Mouse (Mus musculus): Measurements from ENCODE around the gene Clcnka. TPM values are rescaled to one million over a fixed set of nuclear protein-coding genes. Genes with fewer than 3 reads are reported as not detected.
A peak's percentile ranks its signal among the peaks of the same experiment; 100 is the strongest.

The Clcnka gene
- polyA plus RNA-seq, 1 experiment from 2014 or later: not detected

GRCm38 (mm10) chr4:141429381-141429780 is 30.9 kb upstream of the Clcnka start:
- no peak overlapping the region for H3K4me2 ChIP-seq (replicated peaks; ENCODE audit: low read depth)
- no peak for ATAC-seq
- no peaks in the 10 kb centered on the region for H3K27me3 ChIP-seq (replicated peaks; ENCODE audit: control insufficient read depth, insufficient read depth, low read length)
- no peaks in the 10 kb centered on the region for H3K36me3 ChIP-seq (ENCODE audit: control insufficient read depth, insufficient read depth)
- H3K9ac ChIP-seq (ENCODE audit: low read depth, low read length): no peak overlapping the region
- WGBS: 84% methylated on average over 6 of the region's 6 CpGs
- H3K4me3 ChIP-seq (ENCODE audit: low read depth, low read length): no peak overlapping the region
- no peak overlapping the region for H3K27ac ChIP-seq (ENCODE audit: low read depth, low read length)
- peaks cover 8% of the 10 kb centered on the region; the same call in 1 of the 2 replicates for H3K4me1 ChIP-seq (replicated peaks; ENCODE audit: control insufficient read depth, insufficient read depth, low read length)
- H3K9me3 ChIP-seq (ENCODE audit: control insufficient read depth): no peaks in the 10 kb centered on the region
- no peak for TF ChIP-seq CTCF (IDR thresholded peaks at IDR 0.05; ENCODE audit: low read depth)

GRCm38 (mm10) chr4:141427921-141428320 is 29.4 kb upstream of the Clcnka start:
- 92% methylated on average over 13 of the region's 13 CpGs for WGBS
- no peak overlapping the region for H3K4me3 ChIP-seq (ENCODE audit: low read depth, low read length)
- no peaks in the 10 kb centered on the region for H3K9me3 ChIP-seq (ENCODE audit: control insufficient read depth)
- H3K36me3 ChIP-seq (ENCODE audit: control insufficient read depth, insufficient read depth): no peaks in the 10 kb centered on the region
- no peak overlapping the region for H3K4me2 ChIP-seq (replicated peaks; ENCODE audit: low read depth)
- no peak for TF ChIP-seq CTCF (IDR thresholded peaks at IDR 0.05; ENCODE audit: low read depth)
- no peak overlapping the region for H3K27ac ChIP-seq (ENCODE audit: low read depth, low read length)
- peaks cover 8% of the 10 kb centered on the region; the same call in 1 of the 2 replicates for H3K4me1 ChIP-seq (replicated peaks; ENCODE audit: control insufficient read depth, insufficient read depth, low read length)
- ATAC-seq: no peak
- no peak overlapping the region for H3K9ac ChIP-seq (ENCODE audit: low read depth, low read length)
- H3K27me3 ChIP-seq (replicated peaks; ENCODE audit: control insufficient read depth, insufficient read depth, low read length): no peaks in the 10 kb centered on the region

GRCm38 (mm10) chr4:141426796-141427745 is 28.5 kb upstream of the Clcnka start:
- H3K27me3 ChIP-seq (replicated peaks; ENCODE audit: control insufficient read depth, insufficient read depth, low read length): no peaks in the 10 kb centered on the region
- no peak for TF ChIP-seq CTCF (IDR thresholded peaks at IDR 0.05; ENCODE audit: low read depth)
- H3K36me3 ChIP-seq (ENCODE audit: control insufficient read depth, insufficient read depth): no peaks in the 10 kb centered on the region
- H3K4me3 ChIP-seq (ENCODE audit: low read depth, low read length): no peak overlapping the region
- no peak overlapping the region for H3K27ac ChIP-seq (ENCODE audit: low read depth, low read length)
- ATAC-seq: no peak
- no peaks in the 10 kb centered on the region for H3K9me3 ChIP-seq (ENCODE audit: control insufficient read depth)
- H3K4me2 ChIP-seq (replicated peaks; ENCODE audit: low read depth): no peak overlapping the region
- H3K9ac ChIP-seq (ENCODE audit: low read depth, low read length): no peak overlapping the region
- H3K4me1 ChIP-seq (replicated peaks; ENCODE audit: control insufficient read depth, insufficient read depth, low read length): peaks cover 8% of the 10 kb centered on the region; the same call in 1 of the 2 replicates
- WGBS: 62% methylated on average over 10 of the region's 10 CpGs

- no peaks in the 10 kb centered on the region for H3K27me3 ChIP-seq (replicated peaks; ENCODE audit: control insufficient read depth, insufficient read depth, low read length)
- peak overlapping the region; percentile 68 for H3K4me2 ChIP-seq (replicated peaks; ENCODE audit: low read depth)
- no peaks in the 10 kb centered on the region for H3K9me3 ChIP-seq (ENCODE audit: control insufficient read depth)
- peak; percentile 16; the same call in 1 of the 2 replicates for ATAC-seq
- no peak overlapping the region; the same call in none of the 2 replicates for H3K27ac ChIP-seq (ENCODE audit: low read depth, low read length)
- 0 out of 2 replicates have a peak overlapping the region, but pooled peaks have one; percentile 2 for H3K9ac ChIP-seq (ENCODE audit: low read depth, low read length)
- H3K4me3 ChIP-seq (ENCODE audit: low read depth, low read length): peak overlapping the region; percentile 31
- peaks cover 13% of the 10 kb centered on the region; the same call in 1 of the 2 replicates for H3K4me1 ChIP-seq (replicated peaks; ENCODE audit: control insufficient read depth, insufficient read depth, low read length)
- no peaks in the 10 kb centered on the region for H3K36me3 ChIP-seq (ENCODE audit: control insufficient read depth, insufficient read depth)
- WGBS: 6% methylated on average over 36 of the region's 36 CpGs
- 0 out of 2 replicates have a peak, but pooled peaks have one; percentile 10 for TF ChIP-seq CTCF (IDR thresholded peaks at IDR 0.05; ENCODE audit: low read depth)
These were observed 27.3 kb upstream of the Clcnka start for GRCm38 (mm10) chr4:141425484-141426479.

GRCm38 (mm10) chr4:141423691-141424431 is 25.3 kb upstream of the Clcnka start:
- H3K36me3 ChIP-seq (ENCODE audit: control insufficient read depth, insufficient read depth): no peaks in the 10 kb centered on the region
- TF ChIP-seq CTCF (IDR thresholded peaks at IDR 0.05; ENCODE audit: low read depth): no peak
- no peak overlapping the region for H3K27ac ChIP-seq (ENCODE audit: low read depth, low read length)
- H3K4me1 ChIP-seq (replicated peaks; ENCODE audit: control insufficient read depth, insufficient read depth, low read length): peaks cover 13% of the 10 kb centered on the region; the same call in 1 of the 2 replicates
- H3K4me2 ChIP-seq (replicated peaks; ENCODE audit: low read depth): no peak overlapping the region
- ATAC-seq: no peak
- no peak overlapping the region for H3K9ac ChIP-seq (ENCODE audit: low read depth, low read length)
- H3K4me3 ChIP-seq (ENCODE audit: low read depth, low read length): no peak overlapping the region
- H3K9me3 ChIP-seq (ENCODE audit: control insufficient read depth): no peaks in the 10 kb centered on the region
- WGBS: 85% methylated on average over 13 of the region's 13 CpGs
- no peaks in the 10 kb centered on the region for H3K27me3 ChIP-seq (replicated peaks; ENCODE audit: control insufficient read depth, insufficient read depth, low read length)
